Mouse (Mus musculus) CH12F3 (cell line): Measurements from ENCODE around the gene Tbc1d16.

Experiments used
- in situ Hi-C: fragments of 300-500 bp; cut with MboI; formaldehyde crosslinking; loops from 2 replicates; pipeline ENCODE4 v1.14.3; 2020; ENCODE audit warnings: low sequenced_read_pairs

Gene Tbc1d16

GRCm38 (mm10) chr11:119209371-119210025 is 18.8 kb downstream of the Tbc1d16 start:
- in situ Hi-C loops: no loop called here

GRCm38 (mm10) chr11:119208870-119209370 is 19.4 kb downstream of the Tbc1d16 start:
- in situ Hi-C loops: no loop called here

- in situ Hi-C loops: no loop called here
Measured at GRCm38 (mm10) chr11:119207986-119208385, 20.3 kb downstream of the Tbc1d16 start.

GRCm38 (mm10) chr11:119206562-119206961 is 21.7 kb downstream of the Tbc1d16 start:
- in situ Hi-C loops: no loop called here

- in situ Hi-C loops: no loop called here
Measured at GRCm38 (mm10) chr11:119205738-119206137, 22.6 kb downstream of the Tbc1d16 start.

- in situ Hi-C loops: no loop called here
Measured at GRCm38 (mm10) chr11:119203423-119203822, 24.9 kb downstream of the Tbc1d16 start.

- in situ Hi-C loops: loop anchor here (10.0 kb wide), 1 partner anchor 164 kb away; no protein-coding TSS in a partner anchor
Measured at GRCm38 (mm10) chr11:119199233-119199601, 29.1 kb downstream of the Tbc1d16 start.

- in situ Hi-C loops: loop anchor here (10.0 kb wide), 1 partner anchor 164 kb away; no protein-coding TSS in a partner anchor
Measured at GRCm38 (mm10) chr11:119198564-119199232, 29.6 kb downstream of the Tbc1d16 start.

- in situ Hi-C loops: loop anchor here (10.0 kb wide), 1 partner anchor 163 kb away; no protein-coding TSS in a partner anchor
Measured at GRCm38 (mm10) chr11:119197618-119198563, 30.4 kb downstream of the Tbc1d16 start.

- in situ Hi-C loops: loop anchor here (10.0 kb wide), 1 partner anchor 158 kb away; no protein-coding TSS in a partner anchor
Measured at GRCm38 (mm10) chr11:119192605-119193004, 35.7 kb downstream of the Tbc1d16 start.

- in situ Hi-C loops: loop anchor here (10.0 kb wide), 1 partner anchor 157 kb away; no protein-coding TSS in a partner anchor
Measured at GRCm38 (mm10) chr11:119192176-119192575, 36.1 kb downstream of the Tbc1d16 start.

GRCm38 (mm10) chr11:119191606-119192081 is 36.7 kb downstream of the Tbc1d16 start:
- in situ Hi-C loops: loop anchor here (10.0 kb wide), 1 partner anchor 157 kb away; no protein-coding TSS in a partner anchor

GRCm38 (mm10) chr11:119190498-119190897 is 37.8 kb downstream of the Tbc1d16 start:
- in situ Hi-C loops: loop anchor here (10.0 kb wide), 1 partner anchor 156 kb away; no protein-coding TSS in a partner anchor

GRCm38 (mm10) chr11:119189319-119189718 is 39.0 kb downstream of the Tbc1d16 start:
- in situ Hi-C loops: loop anchor here (5.0 kb wide), 1 partner anchor 97 kb away; no protein-coding TSS in a partner anchor

- in situ Hi-C loops: loop anchor here (5.0 kb wide), 1 partner anchor 96 kb away; no protein-coding TSS in a partner anchor
Measured at GRCm38 (mm10) chr11:119188389-119188788, 39.9 kb downstream of the Tbc1d16 start.

- in situ Hi-C loops: loop anchor here (5.0 kb wide), 1 partner anchor 95 kb away; no protein-coding TSS in a partner anchor
Measured at GRCm38 (mm10) chr11:119187800-119188197, 40.5 kb downstream of the Tbc1d16 start.

- in situ Hi-C loops: loop anchor here (5.0 kb wide), 1 partner anchor 95 kb away; no protein-coding TSS in a partner anchor
Measured at GRCm38 (mm10) chr11:119186989-119187799, 41.1 kb downstream of the Tbc1d16 start.

- in situ Hi-C loops: loop anchor here (5.0 kb wide), 1 partner anchor 94 kb away; no protein-coding TSS in a partner anchor
Measured at GRCm38 (mm10) chr11:119186381-119186780, 41.9 kb downstream of the Tbc1d16 start.

GRCm38 (mm10) chr11:119183684-119184310 is 44.5 kb downstream of the Tbc1d16 start:
- in situ Hi-C loops: no loop called here
